Mouse (Mus musculus) intestine, embryonic 15.5 days (tissue): ENCODE data around the gene Taf3. TPM values are rescaled to one million over a fixed set of nuclear protein-coding genes. Genes with fewer than 3 reads are reported as not detected.

Experiments
- ATAC-seq: fragments of 200-750 bp; cut with Nextera tagmentation; 2 replicates; pipeline ENCODE4 v1.8.0; 2017; ENCODE audit warnings: moderate TSS enrichment, moderate library complexity
- H3K27ac ChIP-seq: fragments of 300-500 bp; sonication (generic); 2 replicates; pipeline ENCODE4 v1.5.1; 2015; ENCODE audit warnings: mild to moderate bottlenecking, inconsistent platforms
- H3K27me3 ChIP-seq: fragments of 300-500 bp; sonication (generic); replicated peaks from 2 replicates; pipeline ENCODE4 v1.6.1; 2015; ENCODE audit warnings: inconsistent platforms
- H3K36me3 ChIP-seq: fragments of 300-500 bp; sonication (generic); 2 replicates; pipeline ENCODE4 v1.6.1; 2015; ENCODE audit warnings: inconsistent platforms
- H3K4me1 ChIP-seq: fragments of 300-500 bp; sonication (generic); replicated peaks from 2 replicates; pipeline ENCODE4 v1.6.1; 2015; ENCODE audit warnings: inconsistent platforms
- H3K4me2 ChIP-seq: fragments of 300-500 bp; sonication (generic); replicated peaks from 2 replicates; pipeline ENCODE4 v1.6.1; 2015; ENCODE audit warnings: mild to moderate bottlenecking, inconsistent platforms
- H3K4me3 ChIP-seq: fragments of 300-500 bp; sonication (generic); replicated peaks from 2 replicates; pipeline ENCODE4 v1.5.1; 2015; ENCODE audit warnings: inconsistent platforms
- H3K9ac ChIP-seq: fragments of 300-500 bp; sonication (generic); 2 replicates; pipeline ENCODE4 v1.6.1; 2015; ENCODE audit warnings: inconsistent platforms
- H3K9me3 ChIP-seq: fragments of 300-500 bp; sonication (generic); 2 replicates; pipeline ENCODE4 v1.6.1; 2016; ENCODE audit warnings: inconsistent platforms
- WGBS: fragments of 180-500 bp; shearing (Covaris S2); methylation state at CpG from one replicate; pipeline ENCODE4 v1.1.7; 2015; 5-methylcytosine and 5-hydroxymethylcytosine counted together
- polyA plus RNA-seq: library from polyadenylated mRNA; unstranded; fragments of >200 nt; fragmentation: Nextera tagmentation; extraction: Ambion mirVana; gene quantifications from 2 replicates; pipeline ENCODE4 v1.2.1, GENCODE M21; 2015

Taf3 gene
- polyA plus RNA-seq, 1 experiment from 2014 or later: 11.1 TPM

DNA sequence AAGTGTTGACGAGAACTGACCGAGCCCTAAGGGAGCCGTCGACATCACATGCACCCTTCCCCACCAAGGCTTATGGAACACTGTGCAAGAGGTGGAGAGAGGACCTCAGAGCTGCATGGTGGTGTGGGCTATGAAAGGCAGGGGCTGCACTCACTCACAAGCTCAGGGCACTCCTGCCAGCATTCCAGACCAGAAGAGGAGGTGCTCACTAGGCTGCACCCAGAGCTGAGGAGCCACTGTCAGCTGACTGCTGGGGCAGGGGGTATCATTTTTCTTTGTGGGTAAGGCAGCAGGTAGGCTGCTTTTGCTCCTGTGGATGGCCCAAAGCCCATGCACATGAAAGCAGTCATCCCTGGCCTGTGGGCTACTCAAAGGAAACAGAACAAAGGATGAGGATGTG, 109.1 kb downstream of the Taf3 start:
- no peaks in the 10 kb centered on the region for H3K36me3 ChIP-seq
- ATAC-seq: no peak
- H3K9ac ChIP-seq: no peak overlapping the region
- H3K4me1 ChIP-seq: no peaks in the 10 kb centered on the region
- H3K4me2 ChIP-seq: no peak overlapping the region
- WGBS: 71% methylated on average over 4 of the region's 4 CpGs
- no peak overlapping the region for H3K27ac ChIP-seq
- no peaks in the 10 kb centered on the region for H3K9me3 ChIP-seq
- no peaks in the 10 kb centered on the region for H3K27me3 ChIP-seq
- H3K4me3 ChIP-seq: no peak overlapping the region

DNA sequence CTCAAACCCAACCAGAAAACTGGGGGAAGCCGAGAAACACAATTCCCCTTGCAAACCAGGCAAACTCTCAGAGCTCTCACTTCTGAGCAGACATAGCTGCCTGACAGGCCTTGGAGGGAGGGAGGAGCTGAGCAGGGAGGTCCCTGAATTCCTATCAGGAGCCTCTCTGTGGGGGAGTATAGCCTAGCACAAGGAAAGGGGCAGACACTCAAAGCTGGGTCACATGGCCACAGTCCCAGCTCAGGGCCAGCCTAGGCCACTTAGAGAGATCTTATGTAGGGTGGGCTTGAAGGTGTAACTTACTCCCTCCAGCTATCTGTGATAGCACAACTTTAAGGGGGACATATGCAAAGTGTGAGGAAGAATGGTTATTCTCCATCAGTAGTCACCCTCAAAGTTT, 112.4 kb downstream of the Taf3 start:
- Histone ChIP-seq H3K9me3 (no peaks in the 10 kb centered on the region), H3K4me1 (no peaks in the 10 kb centered on the region), H3K27me3 (no peaks in the 10 kb centered on the region), H3K9ac (no peak overlapping the region), H3K4me3 (no peak overlapping the region), H3K36me3 (no peaks in the 10 kb centered on the region), H3K4me2 (no peak overlapping the region), H3K27ac (no peak overlapping the region)
- ATAC-seq: no peak
- 10% methylated on average over 1 of the region's 1 CpGs for WGBS

DNA sequence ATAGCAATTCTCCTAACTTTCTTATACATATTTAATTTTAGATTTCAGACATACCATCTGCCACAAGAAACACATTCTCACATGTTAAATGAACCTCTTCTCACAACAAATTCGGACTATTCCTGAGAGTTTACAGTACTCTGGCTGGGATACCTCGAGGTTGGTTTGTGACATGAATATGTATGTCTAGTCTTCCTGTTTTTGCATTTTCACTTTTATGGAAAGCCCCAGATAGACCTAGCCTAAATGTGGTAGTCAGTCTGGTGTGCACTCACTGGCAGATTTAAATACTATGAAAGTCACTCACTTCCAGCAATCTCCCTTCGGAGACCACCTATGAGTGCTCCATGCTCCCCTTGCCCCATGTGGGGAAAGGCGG, 121.5 kb downstream of the Taf3 start:
- ATAC-seq: no peak
- no peaks in the 10 kb centered on the region for H3K36me3 ChIP-seq
- no peak overlapping the region for H3K4me2 ChIP-seq
- H3K27ac ChIP-seq: no peak overlapping the region
- no peaks in the 10 kb centered on the region for H3K27me3 ChIP-seq
- no peaks in the 10 kb centered on the region for H3K4me1 ChIP-seq
- no peak overlapping the region for H3K4me3 ChIP-seq
- WGBS: 69% methylated on average over 4 of the region's 4 CpGs
- no peaks in the 10 kb centered on the region for H3K9me3 ChIP-seq
- H3K9ac ChIP-seq: no peak overlapping the region

DNA sequence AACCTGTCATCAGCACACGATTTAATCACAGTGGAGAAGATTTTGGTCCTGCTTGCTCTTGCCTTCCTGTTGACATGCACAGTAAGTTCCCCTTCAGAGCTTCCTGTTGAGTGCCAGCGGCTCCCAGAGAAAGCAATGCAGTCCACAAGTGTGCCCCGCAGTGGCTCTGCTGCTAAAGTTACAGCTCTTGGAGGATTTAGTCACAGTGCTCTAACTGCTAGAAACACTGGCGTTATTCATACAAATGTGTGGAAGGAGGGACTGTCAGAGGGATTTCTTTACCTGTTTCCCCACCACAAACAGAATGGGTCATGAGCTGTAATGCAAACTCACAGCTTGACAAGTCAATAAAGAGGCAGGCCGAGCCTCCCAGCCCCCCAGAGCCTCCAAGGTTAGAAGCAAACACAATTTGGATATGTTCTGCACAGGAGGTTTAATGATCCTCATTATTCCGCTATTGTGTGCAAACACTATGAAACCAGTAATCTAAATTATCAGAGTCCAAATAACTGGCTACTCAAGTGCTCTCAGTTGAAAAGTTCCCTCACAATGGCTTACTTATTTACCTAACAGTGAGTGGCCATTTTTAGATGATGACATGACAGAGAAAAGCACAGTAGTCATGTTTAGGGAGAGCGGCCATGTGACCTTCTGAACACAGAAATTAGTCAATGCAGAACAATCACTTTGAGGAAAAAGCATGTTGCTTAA, 122.0 kb downstream of the Taf3 start:
- no peak overlapping the region for H3K27ac ChIP-seq
- no peaks in the 10 kb centered on the region for H3K9me3 ChIP-seq
- no peaks in the 10 kb centered on the region for H3K36me3 ChIP-seq
- H3K9ac ChIP-seq: no peak overlapping the region
- no peak overlapping the region for H3K4me3 ChIP-seq
- ATAC-seq: peak; percentile 49; the same call in 1 of the 2 replicates
- 41% methylated on average over 7 of the region's 7 CpGs for WGBS
- H3K27me3 ChIP-seq: no peaks in the 10 kb centered on the region
- no peak overlapping the region for H3K4me2 ChIP-seq
- no peaks in the 10 kb centered on the region for H3K4me1 ChIP-seq

DNA sequence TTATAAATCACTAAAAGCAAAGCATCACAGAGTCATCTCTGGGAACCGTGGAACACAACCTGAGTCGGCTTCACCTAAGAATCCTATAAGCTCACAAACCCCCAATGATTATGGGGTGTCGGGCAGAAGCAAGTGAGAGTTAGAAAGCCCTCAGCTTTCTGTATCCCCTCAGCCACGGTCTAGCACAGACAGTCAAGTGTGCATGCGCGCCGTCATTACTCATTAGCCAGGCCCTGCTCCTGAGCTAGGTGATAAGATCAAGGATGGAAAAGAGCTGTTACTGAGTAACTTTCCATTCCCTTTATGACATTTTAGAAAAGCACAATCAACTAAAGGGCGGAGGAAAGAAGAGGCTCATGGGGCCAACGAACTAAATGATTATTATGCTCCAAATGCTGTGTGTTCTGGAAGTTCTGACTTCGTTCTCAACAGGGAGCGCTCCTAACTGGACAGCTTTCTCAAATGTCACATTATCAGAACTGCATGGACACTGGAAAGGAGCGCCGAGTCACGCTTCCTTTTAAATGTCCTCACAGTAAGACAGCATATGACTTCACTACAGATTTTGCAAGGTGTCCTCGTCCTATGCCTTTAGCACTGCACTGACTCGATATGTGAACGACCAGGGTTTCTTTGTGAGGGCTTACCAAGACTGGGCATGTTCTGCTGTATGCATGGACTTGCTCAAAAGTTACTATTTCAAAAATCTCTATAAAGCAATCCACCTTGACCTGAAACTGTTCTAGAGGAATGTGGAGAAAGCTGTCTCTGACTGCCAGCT, 129.5 kb downstream of the Taf3 start:
- WGBS: 68% methylated on average over 17 of the region's 17 CpGs
- peak overlapping the region; percentile 28; the same call in 1 of the 2 replicates for H3K27ac ChIP-seq

DNA sequence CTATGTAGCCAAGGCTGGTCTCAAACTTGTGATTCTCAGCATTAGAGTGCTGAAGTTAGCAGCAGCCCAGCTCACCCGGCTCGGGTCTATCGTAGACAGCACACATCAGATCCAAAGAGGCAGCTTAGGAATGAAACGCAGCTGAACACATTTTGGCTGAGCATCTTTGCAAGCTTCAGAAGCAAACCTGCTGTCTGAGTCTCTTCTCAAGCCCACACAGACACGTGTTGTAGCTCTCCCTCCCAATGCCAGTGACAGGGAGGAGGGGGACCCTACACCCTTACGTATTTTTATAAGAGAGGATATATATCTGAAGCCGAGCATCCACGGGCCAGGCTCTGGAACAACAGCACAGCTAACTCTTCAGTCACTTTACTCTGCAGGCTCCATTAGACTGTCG, 130.8 kb downstream of the Taf3 start:
- H3K4me2 ChIP-seq: no peak overlapping the region
- H3K36me3 ChIP-seq: peaks cover 5% of the 10 kb centered on the region; the same call in 1 of the 2 replicates
- no peaks in the 10 kb centered on the region for H3K27me3 ChIP-seq
- H3K9me3 ChIP-seq: no peaks in the 10 kb centered on the region
- 0 out of 2 replicates have a peak, but pooled peaks cover 4% of the 10 kb centered on the region for H3K4me1 ChIP-seq
- H3K9ac ChIP-seq: no peak overlapping the region
- H3K27ac ChIP-seq: no peak overlapping the region
- no peak overlapping the region for H3K4me3 ChIP-seq
- ATAC-seq: no peak
- 87% methylated on average over 9 of the region's 9 CpGs for WGBS

More for the DNA sequence above, 129.5 kb downstream of the Taf3 start:
- ATAC-seq: peak; percentile 95
- Histone ChIP-seq H3K27me3 (no peaks in the 10 kb centered on the region), H3K9me3 (no peaks in the 10 kb centered on the region), H3K4me3 (no peak overlapping the region), H3K9ac (no peak overlapping the region), H3K36me3 (peaks cover 5% of the 10 kb centered on the region; the same call in 1 of the 2 replicates), H3K4me2 (peak overlapping the region; percentile 28), H3K4me1 (0 out of 2 replicates have a peak, but pooled peaks cover 4% of the 10 kb centered on the region)

DNA sequence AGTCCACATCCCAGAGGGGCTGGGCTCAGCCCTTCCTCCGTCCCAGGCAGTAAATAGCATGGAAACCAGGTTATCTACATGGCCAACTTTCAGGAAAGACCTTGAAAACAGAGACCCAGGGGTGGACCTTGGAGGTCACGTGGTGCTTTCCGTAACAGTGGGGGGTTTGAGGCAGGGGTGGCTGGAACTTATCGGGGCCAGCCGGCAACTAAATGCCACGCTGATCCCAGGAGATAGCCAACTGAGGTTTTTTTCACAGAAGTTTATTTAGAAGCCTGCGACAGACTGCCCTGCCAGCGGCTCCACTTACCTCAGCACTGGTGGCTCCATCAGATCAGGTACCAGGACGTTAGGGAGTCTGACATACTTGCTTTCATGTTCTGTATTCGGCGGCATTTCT, 142.4 kb downstream of the Taf3 start:
- peak overlapping the region; percentile 47 for H3K4me2 ChIP-seq
- 5% methylated on average over 11 of the region's 11 CpGs for WGBS
- H3K4me1 ChIP-seq: 0 out of 2 replicates have a peak, but pooled peaks cover 2% of the 10 kb centered on the region
- H3K4me3 ChIP-seq: no peak overlapping the region
- H3K27ac ChIP-seq: no peak overlapping the region
- ATAC-seq: no peak
- no peak overlapping the region for H3K9ac ChIP-seq
- H3K9me3 ChIP-seq: no peaks in the 10 kb centered on the region
- H3K27me3 ChIP-seq: 0 out of 2 replicates have a peak, but pooled peaks cover 6% of the 10 kb centered on the region
- no peaks in the 10 kb centered on the region for H3K36me3 ChIP-seq

DNA sequence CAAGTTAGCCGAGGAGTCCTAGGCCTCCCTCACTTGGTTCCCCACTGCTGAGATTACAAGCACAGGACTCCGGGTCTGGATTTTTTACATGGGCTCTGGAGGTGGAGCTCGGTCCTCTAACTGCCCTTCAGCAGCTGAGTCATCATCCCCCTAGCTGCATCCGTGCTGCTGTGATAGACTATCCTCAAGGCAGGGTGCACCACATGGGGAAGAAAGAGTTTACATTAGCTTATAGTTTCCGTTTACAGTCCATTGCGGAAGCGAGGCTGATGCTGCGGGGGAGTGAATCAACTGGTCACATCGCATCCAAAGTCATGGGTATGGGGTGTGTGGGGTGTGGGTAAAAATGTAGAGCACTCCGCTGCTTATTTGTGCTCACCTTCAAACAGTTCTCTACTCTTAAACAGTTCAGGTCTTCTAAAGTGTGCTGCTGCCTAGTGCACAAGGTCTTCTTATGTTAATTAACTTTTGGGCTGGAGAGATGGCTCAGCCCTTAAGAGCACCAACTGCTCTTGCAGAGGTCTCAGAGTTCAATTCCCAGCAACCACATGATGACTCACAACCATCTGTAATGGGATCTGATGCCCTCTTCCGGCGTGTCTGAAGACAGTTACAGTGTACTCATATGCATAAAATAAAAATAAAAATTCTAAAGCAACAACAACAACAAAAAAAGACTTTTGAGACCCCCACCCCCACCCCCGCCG, 144.4 kb downstream of the Taf3 start:
- Histone ChIP-seq H3K9me3 (no peaks in the 10 kb centered on the region), H3K27ac (no peak overlapping the region), H3K4me2 (no peak overlapping the region), H3K27me3 (peaks cover 17% of the 10 kb centered on the region), H3K36me3 (no peaks in the 10 kb centered on the region), H3K9ac (no peak overlapping the region), H3K4me1 (0 out of 2 replicates have a peak, but pooled peaks cover 2% of the 10 kb centered on the region), H3K4me3 (no peak overlapping the region)
- no peak for ATAC-seq
- 52% methylated on average over 14 of the region's 14 CpGs for WGBS

DNA sequence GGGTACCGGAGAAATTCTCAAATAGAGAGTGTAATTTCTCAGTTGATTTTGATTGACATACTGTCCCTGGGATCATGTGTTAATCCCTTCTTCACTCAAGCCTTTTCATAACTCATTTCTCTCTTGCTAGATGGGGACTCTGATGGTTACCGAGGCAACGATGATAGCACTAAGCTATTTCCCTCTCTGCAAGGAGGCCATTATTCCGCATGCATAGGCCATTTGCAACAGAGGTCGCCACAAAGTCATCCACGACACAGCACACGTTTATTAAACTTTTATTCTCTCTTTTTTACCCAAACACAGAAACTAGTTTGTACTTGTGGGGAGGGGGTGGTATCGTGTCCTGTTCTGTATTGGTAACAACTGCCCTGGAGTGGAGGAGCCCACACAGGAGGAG, 150.6 kb downstream of the Taf3 start:
- WGBS: 12% methylated on average over 8 of the region's 8 CpGs
- no peak overlapping the region for H3K4me3 ChIP-seq
- no peaks in the 10 kb centered on the region for H3K36me3 ChIP-seq
- no peak overlapping the region for H3K27ac ChIP-seq
- no peaks in the 10 kb centered on the region for H3K9me3 ChIP-seq
- H3K4me2 ChIP-seq: no peak overlapping the region
- no peak overlapping the region for H3K9ac ChIP-seq
- peaks cover 75% of the 10 kb centered on the region for H3K27me3 ChIP-seq
- H3K4me1 ChIP-seq: no peaks in the 10 kb centered on the region
- ATAC-seq: no peak

DNA sequence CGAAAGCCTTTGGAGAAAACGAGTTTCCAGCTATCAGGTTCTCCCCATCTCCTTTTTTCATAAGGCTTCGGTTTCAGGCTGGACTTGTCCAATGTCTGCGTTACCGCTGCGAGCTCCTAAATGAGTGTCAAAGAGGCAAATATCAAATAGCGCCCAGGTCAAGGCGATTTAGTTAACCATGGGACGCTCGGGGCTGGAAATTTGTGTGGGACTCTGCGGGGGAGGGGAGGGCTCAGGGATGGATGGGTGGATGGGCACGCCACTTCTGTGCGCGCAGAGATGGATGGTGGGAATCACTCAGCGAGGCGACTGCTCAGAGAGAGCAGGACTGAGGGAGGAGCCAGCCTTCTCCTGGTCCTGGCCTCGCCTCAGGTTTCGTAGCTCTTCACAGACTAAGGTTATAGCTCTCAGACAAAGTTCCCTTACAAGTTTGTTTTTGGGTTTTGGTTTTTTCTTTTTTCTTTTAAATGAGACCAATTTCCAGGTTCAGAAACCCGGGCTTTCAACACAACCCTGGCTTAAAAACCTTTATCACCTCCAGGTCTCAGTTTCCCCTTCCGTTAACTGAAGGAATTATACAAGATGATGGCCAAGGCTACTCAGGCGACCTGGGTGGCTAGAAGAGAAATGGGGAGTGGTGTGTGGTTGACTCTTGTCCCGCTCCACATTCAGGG, 152.2 kb downstream of the Taf3 start:
- Histone ChIP-seq H3K4me1 (no peaks in the 10 kb centered on the region), H3K4me3 (no peak overlapping the region), H3K27me3 (peaks cover 84% of the 10 kb centered on the region), H3K9me3 (no peaks in the 10 kb centered on the region), H3K9ac (no peak overlapping the region), H3K27ac (no peak overlapping the region), H3K36me3 (no peaks in the 10 kb centered on the region), H3K4me2 (0 out of 2 replicates have a peak overlapping the region, but pooled peaks have one; percentile 9)
- under 1% methylated on average over 22 of the region's 22 CpGs for WGBS
- no peak for ATAC-seq

DNA sequence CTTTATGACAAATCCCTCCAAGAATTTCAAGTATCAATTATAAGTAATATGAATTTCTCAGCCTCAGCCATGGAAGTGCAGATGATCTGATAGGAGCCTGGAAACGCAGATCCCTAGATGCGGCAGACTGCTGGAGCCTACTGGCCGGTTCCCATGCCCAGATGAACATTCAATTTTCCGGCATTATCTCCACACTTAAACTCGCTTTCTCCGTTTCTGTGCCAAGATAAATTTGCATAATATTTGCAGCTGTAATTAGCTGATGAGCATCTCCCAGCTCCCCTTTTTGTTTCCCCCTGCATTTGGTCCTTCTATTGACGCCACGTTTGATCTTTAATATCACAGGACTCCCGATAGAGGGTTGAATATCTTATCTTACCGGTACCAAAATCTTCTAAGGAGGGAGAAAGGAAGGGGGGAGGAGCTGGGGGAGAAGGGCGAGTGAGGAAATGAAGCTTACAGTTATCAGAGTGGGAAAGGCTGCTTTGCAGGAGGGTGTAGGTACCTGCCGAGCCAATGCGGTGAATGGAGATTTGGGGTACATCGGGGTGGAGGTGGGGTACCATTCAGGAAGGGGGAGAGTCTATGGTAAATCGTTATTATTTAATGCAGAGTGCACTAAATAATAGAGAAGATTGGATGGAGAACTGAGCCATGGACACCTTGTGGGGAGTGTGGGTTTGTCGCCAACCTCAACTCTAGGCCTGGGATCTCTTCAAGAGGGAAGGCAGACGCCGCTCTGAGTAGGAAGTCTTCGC, 153.4 kb downstream of the Taf3 start:
- H3K4me1 ChIP-seq: no peaks in the 10 kb centered on the region
- H3K9ac ChIP-seq: no peak overlapping the region
- no peak overlapping the region for H3K4me3 ChIP-seq
- H3K36me3 ChIP-seq: no peaks in the 10 kb centered on the region
- H3K9me3 ChIP-seq: no peaks in the 10 kb centered on the region
- H3K27ac ChIP-seq: no peak overlapping the region
- H3K27me3 ChIP-seq: peaks cover 91% of the 10 kb centered on the region
- H3K4me2 ChIP-seq: no peak overlapping the region
- WGBS: 2% methylated on average over 19 of the region's 19 CpGs
- ATAC-seq: no peak
